Mouse (Mus musculus): Measurements from ENCODE around the gene Foxn3. TPM values are rescaled to one million over a fixed set of nuclear protein-coding genes. Genes with fewer than 3 reads are reported as not detected.

Gene Foxn3
- total and polyA plus RNA-seq, 3 experiments = 9.7 to 26.8 (median 11.0) TPM

GRCm38 (mm10) chr12:99286662-99287061 lies 276.7 kb downstream of the Foxn3 start:
- in situ Hi-C loops (cut with MboI; ENCODE audit: low pct_ligation_motif_present, low pct_unique_long_range_greater_than_20kb, low sequenced_read_pairs) (no loop called here), dilution Hi-C loops (cut with MboI; ENCODE audit: extremely low pct_ligation_motif_present, extremely low pct_unique_long_range_greater_than_20kb, low sequenced_read_pairs) (no loop called here)
- H3K27ac ChIP-seq (ENCODE audit: insufficient read depth, low read depth) = no peak overlapping the region
- DNase-seq (ENCODE audit: extremely low read depth) = no peak
- H3K4me2 ChIP-seq (ENCODE audit: insufficient read depth, low read depth, poor library complexity, severe bottlenecking) = no peak overlapping the region
- H3K9me3 ChIP-seq (replicated peaks; ENCODE audit: low read length) = no peaks in the 10 kb centered on the region
- no peak for TF ChIP-seq JUN (IDR thresholded peaks at IDR 0.05; ENCODE audit: insufficient read depth, low read depth, low read length)
- TF ChIP-seq ZKSCAN1 (IDR thresholded peaks at IDR 0.05; ENCODE audit: borderline replicate concordance, low read depth, low read length) = no peak
- TF ChIP-seq MYC (IDR thresholded peaks at IDR 0.05; ENCODE audit: low read depth, low read length) = no peak
- TF ChIP-seq ZC3H11A (IDR thresholded peaks at IDR 0.05; ENCODE audit: low read depth, low read length) = no peak
- TF ChIP-seq IRF4 (IDR thresholded peaks at IDR 0.05; ENCODE audit: low read depth, low read length) = no peak
- TF ChIP-seq SMC3 (IDR thresholded peaks at IDR 0.05; ENCODE audit: low read depth, low read length) = no peak
- TF ChIP-seq NRF1 (IDR thresholded peaks at IDR 0.05; ENCODE audit: low read depth, low read length) = no peak
- TF ChIP-seq TBP (conservative IDR thresholded peaks at IDR 0.05; ENCODE audit: low read depth, low read length) = no peak
- no peak for TF ChIP-seq ZMIZ1 (IDR thresholded peaks at IDR 0.05; ENCODE audit: low read depth, low read length)
- TF ChIP-seq TCF12 (IDR thresholded peaks at IDR 0.05; ENCODE audit: low read depth, low read length) = no peak
- peaks cover 28 to 86% of the 10 kb centered on the region in 2 experiments for H3K4me1 ChIP-seq (ENCODE audit: control insufficient read depth in 1 of 2, insufficient read depth in 2 of 2)
- H3K36me3 ChIP-seq (replicated peaks in 1 of 2; ENCODE audit: control insufficient read depth in 1 of 2, insufficient read depth in 1 of 2, low read length in 1 of 2) = peaks cover 13 to 55% of the 10 kb centered on the region in 2 experiments
- no peak overlapping the region for H3K4me3 ChIP-seq (replicated peaks in 1 of 3; ENCODE audit: low read depth in 2 of 3, low read length in 2 of 3, poor library complexity in 1 of 3)
- H3K79me2 ChIP-seq (replicated peaks; ENCODE audit: control insufficient read depth, extremely low read depth, insufficient read depth, poor library complexity, severe bottlenecking) = no peaks in the 10 kb centered on the region
- H3K9ac ChIP-seq (ENCODE audit: insufficient read depth, low read depth) = no peak overlapping the region
- H3K27me3 ChIP-seq (replicated peaks) = no peaks in the 10 kb centered on the region

GRCm38 (mm10) chr12:99285656-99286055 lies 277.7 kb downstream of the Foxn3 start:
- Histone ChIP-seq H3K79me2 (replicated peaks; ENCODE audit: control insufficient read depth, extremely low read depth, insufficient read depth, poor library complexity, severe bottlenecking) (no peaks in the 10 kb centered on the region), H3K4me3 (replicated peaks in 1 of 3; ENCODE audit: low read depth in 2 of 3, low read length in 2 of 3, poor library complexity in 1 of 3) (no peak overlapping the region), H3K27me3 (replicated peaks) (no peaks in the 10 kb centered on the region), H3K9ac (ENCODE audit: insufficient read depth, low read depth) (no peak overlapping the region), H3K4me2 (ENCODE audit: insufficient read depth, low read depth, poor library complexity, severe bottlenecking) (no peak overlapping the region), H3K4me1 (ENCODE audit: control insufficient read depth in 1 of 2, insufficient read depth in 2 of 2) (peaks cover 23 to 76% of the 10 kb centered on the region in 2 experiments), H3K36me3 (replicated peaks in 1 of 2; ENCODE audit: control insufficient read depth in 1 of 2, insufficient read depth in 1 of 2, low read length in 1 of 2) (peaks cover 10 to 54% of the 10 kb centered on the region in 2 experiments), H3K27ac (ENCODE audit: insufficient read depth, low read depth) (no peak overlapping the region), H3K9me3 (replicated peaks; ENCODE audit: low read length) (no peaks in the 10 kb centered on the region)
- no peak for TF ChIP-seq POLR2A (IDR thresholded peaks at IDR 0.05; ENCODE audit: low read depth, low read length)
- dilution Hi-C loops (cut with MboI; ENCODE audit: extremely low pct_ligation_motif_present, extremely low pct_unique_long_range_greater_than_20kb, low sequenced_read_pairs) = no loop called here
- in situ Hi-C loops (cut with MboI; ENCODE audit: low pct_ligation_motif_present, low pct_unique_long_range_greater_than_20kb, low sequenced_read_pairs) = no loop called here
- no peak for DNase-seq (ENCODE audit: extremely low read depth)

- no peak overlapping the region for H3K4me2 ChIP-seq (ENCODE audit: insufficient read depth, low read depth, poor library complexity, severe bottlenecking)
- no peaks in the 10 kb centered on the region for H3K9me3 ChIP-seq (replicated peaks; ENCODE audit: low read length)
- H3K4me3 ChIP-seq (replicated peaks in 1 of 3; ENCODE audit: low read depth in 2 of 3, low read length in 2 of 3, poor library complexity in 1 of 3) = no peak overlapping the region
- peaks cover 5 to 52% of the 10 kb centered on the region in 2 experiments for H3K36me3 ChIP-seq (replicated peaks in 1 of 2; ENCODE audit: control insufficient read depth in 1 of 2, insufficient read depth in 1 of 2, low read length in 1 of 2)
- H3K4me1 ChIP-seq (ENCODE audit: control insufficient read depth in 1 of 2, insufficient read depth in 2 of 2) = peaks cover 23 to 72% of the 10 kb centered on the region in 2 experiments
- DNase-seq (ENCODE audit: extremely low read depth) = no peak
- dilution Hi-C loops (cut with MboI; ENCODE audit: extremely low pct_ligation_motif_present, extremely low pct_unique_long_range_greater_than_20kb, low sequenced_read_pairs) (no loop called here), in situ Hi-C loops (cut with MboI; ENCODE audit: low pct_ligation_motif_present, low pct_unique_long_range_greater_than_20kb, low sequenced_read_pairs) (no loop called here)
- no peak overlapping the region for H3K27ac ChIP-seq (ENCODE audit: insufficient read depth, low read depth)
- no peak overlapping the region for H3K9ac ChIP-seq (ENCODE audit: insufficient read depth, low read depth)
- no peaks in the 10 kb centered on the region for H3K79me2 ChIP-seq (replicated peaks; ENCODE audit: control insufficient read depth, extremely low read depth, insufficient read depth, poor library complexity, severe bottlenecking)
- TF ChIP-seq JUND (conservative IDR thresholded peaks at IDR 0.05; ENCODE audit: low read depth, low read length) (no peak), IRF4 (IDR thresholded peaks at IDR 0.05; ENCODE audit: low read depth, low read length) (no peak), SIN3A (IDR thresholded peaks at IDR 0.05; ENCODE audit: low read length) (no peak), ZC3H11A (IDR thresholded peaks at IDR 0.05; ENCODE audit: low read depth, low read length) (no peak), ZMIZ1 (IDR thresholded peaks at IDR 0.05; ENCODE audit: low read depth, low read length) (no peak), MAZ (IDR thresholded peaks at IDR 0.05; ENCODE audit: low read depth, low read length) (no peak), UBTF (IDR thresholded peaks at IDR 0.05; ENCODE audit: low read depth, low read length) (no peak), BHLHE40 (IDR thresholded peaks at IDR 0.05; ENCODE audit: low read depth, low read length) (no peak), ZKSCAN1 (IDR thresholded peaks at IDR 0.05; ENCODE audit: borderline replicate concordance, low read depth, low read length) (no peak), SMC3 (IDR thresholded peaks at IDR 0.05; ENCODE audit: low read depth, low read length) (no peak), POLR2AphosphoS2 (IDR thresholded peaks at IDR 0.05; ENCODE audit: low read depth, low read length) (no peak), JUN (IDR thresholded peaks at IDR 0.05; ENCODE audit: insufficient read depth, low read depth, low read length) (no peak), MAX (IDR thresholded peaks at IDR 0.05; ENCODE audit: low read length) (no peak), MEF2A (IDR thresholded peaks at IDR 0.05; ENCODE audit: borderline replicate concordance, low read depth, low read length) (no peak), GABPA (IDR thresholded peaks at IDR 0.05; ENCODE audit: insufficient replicate concordance, low read depth, low read length) (no peak), RCOR1 (conservative IDR thresholded peaks at IDR 0.05; ENCODE audit: low read depth, low read length) (no peak), ZNF384 (IDR thresholded peaks at IDR 0.05; ENCODE audit: low read depth, low read length) (no peak), PAX5 (IDR thresholded peaks at IDR 0.05; ENCODE audit: low read length) (no peak)
- H3K27me3 ChIP-seq (replicated peaks) = no peaks in the 10 kb centered on the region
These were observed 278.2 kb downstream of the Foxn3 start for GRCm38 (mm10) chr12:99285199-99285598.

Data from CH12.LX (cell line).